Mouse (Mus musculus) embryo, embryonic 10 days (tissue): ENCODE results near the gene Mrtfa.

Source experiments
- DNase-seq: peaks from one replicate; pipeline ENCODE4 v3.0.0-alpha.2; 2015; ENCODE audit warnings: low spot score

The Mrtfa gene

GRCm38 (mm10) chr15:81030891-81031425 is 159.6 kb downstream of the Mrtfa start:
- no peak for DNase-seq

- DNase-seq, result peak; percentile 74
Measured at GRCm38 (mm10) chr15:81027378-81028173, 163.0 kb downstream of the Mrtfa start.

- no peak for DNase-seq
Measured at GRCm38 (mm10) chr15:81026901-81027300, 163.7 kb downstream of the Mrtfa start.

GRCm38 (mm10) chr15:81023842-81024241 is 166.7 kb downstream of the Mrtfa start:
- no peak for DNase-seq

GRCm38 (mm10) chr15:81022437-81022836 is 168.1 kb downstream of the Mrtfa start:
- no peak for DNase-seq

GRCm38 (mm10) chr15:81021377-81021776 is 169.2 kb downstream of the Mrtfa start:
- DNase-seq, result no peak

GRCm38 (mm10) chr15:81017308-81017707 is 173.2 kb downstream of the Mrtfa start:
- no peak for DNase-seq

GRCm38 (mm10) chr15:81016488-81016887 is 174.1 kb downstream of the Mrtfa start:
- no peak for DNase-seq

- DNase-seq, result no peak
Measured at GRCm38 (mm10) chr15:81015068-81015744, 175.4 kb downstream of the Mrtfa start.

GRCm38 (mm10) chr15:81013186-81013585 is 177.4 kb downstream of the Mrtfa start:
- no peak for DNase-seq

- DNase-seq, result no peak
Measured at GRCm38 (mm10) chr15:81012359-81012758, 178.2 kb downstream of the Mrtfa start.

GRCm38 (mm10) chr15:81011523-81011922 is 179.0 kb downstream of the Mrtfa start:
- DNase-seq, result no peak

GRCm38 (mm10) chr15:81010114-81010513 is 180.4 kb downstream of the Mrtfa start:
- DNase-seq, result no peak

- peak; percentile 62 for DNase-seq
Measured at GRCm38 (mm10) chr15:81008689-81009123, 181.9 kb downstream of the Mrtfa start.

GRCm38 (mm10) chr15:81007905-81008304 is 182.7 kb downstream of the Mrtfa start:
- DNase-seq, result no peak

- no peak for DNase-seq
Measured at GRCm38 (mm10) chr15:81007339-81007738, 183.2 kb downstream of the Mrtfa start.

- no peak for DNase-seq
Measured at GRCm38 (mm10) chr15:81006127-81006735, 184.3 kb downstream of the Mrtfa start.

GRCm38 (mm10) chr15:81000419-81001138 is 190.0 kb downstream of the Mrtfa start:
- no peak for DNase-seq

GRCm38 (mm10) chr15:80997077-80997476 is 193.5 kb downstream of the Mrtfa start:
- DNase-seq, result no peak

GRCm38 (mm10) chr15:80996090-80996835 is 194.3 kb downstream of the Mrtfa start:
- no peak for DNase-seq

GRCm38 (mm10) chr15:80994959-80995358 is 195.6 kb downstream of the Mrtfa start:
- no peak for DNase-seq
